Mouse (Mus musculus): ENCODE results near the gene Apc2.

GRCm38 (mm10) chr10:80262169-80262568 is 33.6 kb upstream of the Apc2 start:
- no peak for TF ChIP-seq CTCF (conservative IDR thresholded peaks at IDR 0.05; ENCODE audit: insufficient read depth, insufficient read length, low read depth, low read length)
- TF ChIP-seq POLR2A (IDR thresholded peaks at IDR 0.05; ENCODE audit: low read depth, low read length) = no peak

Data from kidney, adult 2 months (tissue).